Mouse (Mus musculus): Measurements from ENCODE around the gene Ywhaq. TPM values are rescaled to one million over a fixed set of nuclear protein-coding genes. Genes with fewer than 3 reads are reported as not detected.

The Ywhaq gene
- 10 to 100 TPM; 19.9 to 55.3 (median 40.5) TPM for total RNA-seq (2018; cell fraction: chromatin; rRNA removed)
- 100 to 1,000 TPM; 102 to 146 (median 118) TPM for total RNA-seq (2018; cell fraction: cytosol; rRNA removed)
- 10 to 100 TPM; 29.8 to 57.2 (median 41.9) TPM for total RNA-seq (2018; cell fraction: nucleus; rRNA removed)
- polyA plus RNA-seq (2018): 139 to 167 TPM (median 141 TPM) in 3 replicates

GRCm38 (mm10) chr12:21417100-21418070 lies at the start of gene Ywhaq:
Gene Ywhaq (minus strand): TSS chr12:21417637.
- WGBS (ENCODE audit: missing documents): under 1% methylated on average over 68 of the region's 103 CpGs
- Histone ChIP-seq H3K4me3 (ENCODE audit: inconsistent target) (peak within 1 kb of the TSS; percentile 78), H3K79me2 (ENCODE audit: inconsistent target) (peaks cover 43% of the 10 kb centered on the region), H3K27ac (peak within 1 kb of the TSS; percentile 44), H3K36me3 (ENCODE audit: inconsistent target) (no peaks in the 10 kb centered on the region)

DNA sequence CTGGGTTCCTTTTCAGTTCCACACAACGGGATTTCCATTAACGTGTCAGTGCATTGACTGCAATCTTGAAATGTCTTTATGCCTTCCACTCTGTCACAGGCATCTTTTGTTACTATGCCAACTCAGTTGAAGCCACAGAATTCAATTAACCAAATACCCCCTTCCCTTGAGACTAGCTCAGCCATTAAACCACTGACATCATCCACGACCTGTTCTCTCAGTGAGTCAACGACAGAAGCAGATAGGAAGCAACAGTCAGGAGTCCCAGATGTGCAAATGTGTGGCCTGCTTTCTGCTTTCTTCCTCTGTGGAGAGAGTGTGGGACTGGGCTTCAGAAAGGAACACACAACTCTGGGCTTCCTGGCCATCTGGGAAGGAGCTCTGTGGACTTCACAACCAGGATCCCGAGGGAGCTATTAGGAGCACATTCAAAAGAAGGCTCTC lies 46.0 kb upstream of the Ywhaq start:
- H3K79me2 ChIP-seq (ENCODE audit: inconsistent target): no peaks in the 10 kb centered on the region
- no peak overlapping the region for H3K4me3 ChIP-seq (ENCODE audit: inconsistent target)
- H3K36me3 ChIP-seq (ENCODE audit: inconsistent target): no peaks in the 10 kb centered on the region
- 82% methylated on average over 5 of the region's 5 CpGs for WGBS (ENCODE audit: missing documents)
- no peak overlapping the region for H3K27ac ChIP-seq

- 0 out of 2 replicates have a peak overlapping the region, but pooled peaks have one; percentile 22 for H3K27ac ChIP-seq
- no peak overlapping the region for H3K4me3 ChIP-seq (ENCODE audit: inconsistent target)
- no peaks in the 10 kb centered on the region for H3K79me2 ChIP-seq (ENCODE audit: inconsistent target)
- WGBS (ENCODE audit: missing documents): 36% methylated on average over 3 of the region's 3 CpGs
- H3K36me3 ChIP-seq (ENCODE audit: inconsistent target): no peaks in the 10 kb centered on the region
These were observed 45.2 kb upstream of the Ywhaq start for GRCm38 (mm10) chr12:21462658-21463057.

GRCm38 (mm10) chr12:21459681-21460080 lies 42.2 kb upstream of the Ywhaq start:
- H3K79me2 ChIP-seq (ENCODE audit: inconsistent target): no peaks in the 10 kb centered on the region
- no peak overlapping the region for H3K4me3 ChIP-seq (ENCODE audit: inconsistent target)
- WGBS (ENCODE audit: missing documents): 81% methylated on average over 4 of the region's 4 CpGs
- no peak overlapping the region for H3K27ac ChIP-seq
- H3K36me3 ChIP-seq (ENCODE audit: inconsistent target): no peaks in the 10 kb centered on the region

DNA sequence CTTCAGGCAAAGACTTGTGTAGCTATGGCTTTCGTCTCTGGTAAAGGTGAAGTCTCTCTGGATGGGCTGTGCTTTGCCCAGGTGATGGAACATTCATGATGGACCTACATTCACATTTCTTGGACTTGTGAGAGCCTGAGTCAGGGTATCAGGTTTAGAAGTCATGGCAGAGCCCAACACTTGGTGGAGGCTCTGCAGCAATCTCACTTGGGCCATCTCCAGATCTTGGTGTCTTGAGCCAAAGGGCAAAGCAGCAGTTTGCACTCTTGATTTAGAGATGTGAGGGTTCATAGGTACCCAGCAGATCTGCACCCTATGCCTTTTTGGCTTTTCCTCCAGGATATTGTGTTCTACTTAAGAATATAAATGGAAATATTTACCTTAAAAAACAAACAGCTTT lies 38.6 kb upstream of the Ywhaq start:
- H3K79me2 ChIP-seq (ENCODE audit: inconsistent target): no peaks in the 10 kb centered on the region
- no peak overlapping the region for H3K27ac ChIP-seq
- H3K36me3 ChIP-seq (ENCODE audit: inconsistent target): no peaks in the 10 kb centered on the region
- H3K4me3 ChIP-seq (ENCODE audit: inconsistent target): no peak overlapping the region
- WGBS (ENCODE audit: missing documents): 91% methylated on average over 1 of the region's 1 CpGs

DNA sequence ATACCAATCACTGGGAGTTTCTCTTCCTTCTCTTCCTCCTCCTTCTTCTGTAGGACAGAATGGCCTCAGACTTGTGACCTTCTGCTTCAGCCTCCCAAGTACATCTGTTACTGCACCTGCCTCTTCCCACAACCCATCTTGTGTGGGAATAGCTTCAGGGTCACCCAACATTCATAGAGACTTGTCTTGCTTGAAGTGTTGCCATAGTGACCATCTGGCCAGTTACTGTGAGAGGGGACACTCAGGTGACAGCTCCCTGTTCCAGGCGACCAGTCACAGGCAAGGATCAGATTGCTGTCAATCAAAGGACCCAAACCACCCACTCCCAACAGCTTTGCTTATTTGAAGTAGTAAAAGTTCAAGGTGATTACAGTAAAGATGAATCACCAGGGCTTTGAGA lies 34.3 kb upstream of the Ywhaq start:
- 60% methylated on average over 1 of the region's 1 CpGs for WGBS (ENCODE audit: missing documents)
- no peak overlapping the region for H3K4me3 ChIP-seq (ENCODE audit: inconsistent target)
- no peaks in the 10 kb centered on the region for H3K79me2 ChIP-seq (ENCODE audit: inconsistent target)
- H3K36me3 ChIP-seq (ENCODE audit: inconsistent target): no peaks in the 10 kb centered on the region
- no peak overlapping the region for H3K27ac ChIP-seq

- 100% methylated on average over 2 of the region's 2 CpGs for WGBS (ENCODE audit: missing documents)
- H3K4me3 ChIP-seq (ENCODE audit: inconsistent target): no peak overlapping the region
These were observed 33.9 kb upstream of the Ywhaq start for GRCm38 (mm10) chr12:21451351-21451750.

DNA sequence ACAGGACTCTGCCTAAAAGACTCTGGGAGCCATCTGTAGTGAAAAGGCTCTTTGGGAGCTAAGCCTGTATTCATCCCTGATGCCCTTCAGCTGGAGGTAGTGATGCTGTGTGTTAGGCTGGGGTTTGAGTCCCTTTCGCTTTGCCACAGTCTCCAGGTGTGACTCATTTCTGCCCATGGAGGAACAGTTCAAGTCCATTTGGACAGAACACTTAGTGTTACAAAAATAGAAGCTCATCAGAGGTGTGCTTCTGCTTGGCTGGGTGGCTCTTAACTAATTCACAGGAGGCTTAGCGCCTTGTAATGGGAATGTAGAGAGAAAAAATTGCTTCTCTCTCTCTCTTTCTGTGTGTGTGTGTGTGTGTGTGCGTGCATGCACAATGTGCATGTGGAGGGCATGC lies 26.3 kb upstream of the Ywhaq start:
- H3K27ac ChIP-seq: no peak overlapping the region
- whole genome bisulfite sequencing (ENCODE audit: missing documents): 96% methylated on average over 3 of the region's 3 CpGs
- H3K79me2 ChIP-seq (ENCODE audit: inconsistent target): no peaks in the 10 kb centered on the region
- no peaks in the 10 kb centered on the region for H3K36me3 ChIP-seq (ENCODE audit: inconsistent target)
- H3K4me3 ChIP-seq (ENCODE audit: inconsistent target): no peak overlapping the region

More at GRCm38 (mm10) chr12:21451351-21451750, 33.9 kb upstream of the Ywhaq start:
- Histone ChIP-seq H3K27ac (no peak overlapping the region), H3K79me2 (ENCODE audit: inconsistent target) (no peaks in the 10 kb centered on the region), H3K36me3 (ENCODE audit: inconsistent target) (no peaks in the 10 kb centered on the region)

GRCm38 (mm10) chr12:21441870-21442269 lies 24.4 kb upstream of the Ywhaq start:
- Histone ChIP-seq H3K79me2 (ENCODE audit: inconsistent target) (no peaks in the 10 kb centered on the region), H3K4me3 (ENCODE audit: inconsistent target) (no peak overlapping the region), H3K36me3 (ENCODE audit: inconsistent target) (no peaks in the 10 kb centered on the region), H3K27ac (no peak overlapping the region)
- WGBS (ENCODE audit: missing documents): 91% methylated on average over 1 of the region's 1 CpGs

- no peak overlapping the region for H3K27ac ChIP-seq
- no peaks in the 10 kb centered on the region for H3K36me3 ChIP-seq (ENCODE audit: inconsistent target)
- H3K4me3 ChIP-seq (ENCODE audit: inconsistent target): no peak overlapping the region
- H3K79me2 ChIP-seq (ENCODE audit: inconsistent target): no peaks in the 10 kb centered on the region
- 84% methylated on average over 9 of the region's 9 CpGs for WGBS (ENCODE audit: missing documents)
These were observed 22.0 kb upstream of the Ywhaq start for GRCm38 (mm10) chr12:21439428-21439827.

DNA sequence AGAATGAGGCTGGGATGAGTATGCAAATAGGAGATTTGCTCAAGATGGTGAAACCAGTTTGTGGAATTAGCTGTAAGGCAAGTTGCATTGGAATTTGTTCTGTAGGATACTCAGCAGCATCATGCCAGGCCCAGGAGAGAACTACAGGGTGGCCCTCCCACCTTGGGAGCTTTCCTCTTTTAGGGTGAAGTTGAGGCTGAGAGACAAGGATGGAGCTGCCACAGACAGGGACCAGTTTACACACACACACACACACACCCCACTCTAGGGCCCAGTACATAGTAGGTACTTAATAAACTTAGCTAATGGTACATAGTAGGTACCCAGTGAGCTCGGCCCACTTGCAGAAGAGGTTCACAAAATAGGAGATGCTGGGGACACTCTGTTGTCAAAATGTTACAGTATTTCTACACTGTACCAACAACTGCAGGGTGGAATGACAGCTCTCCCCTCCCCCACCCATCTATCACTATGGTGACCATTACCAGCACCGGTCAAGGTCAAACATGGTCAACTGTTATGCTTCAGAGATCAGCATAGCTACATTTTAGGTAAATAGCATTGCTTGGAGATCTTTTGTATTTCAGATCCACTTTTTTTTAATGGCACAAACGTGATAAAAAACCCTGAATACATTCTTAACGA lies 21.4 kb upstream of the Ywhaq start:
- H3K4me3 ChIP-seq (ENCODE audit: inconsistent target): no peak overlapping the region
- 83% methylated on average over 4 of the region's 4 CpGs for WGBS (ENCODE audit: missing documents)
- H3K36me3 ChIP-seq (ENCODE audit: inconsistent target): no peaks in the 10 kb centered on the region
- no peaks in the 10 kb centered on the region for H3K79me2 ChIP-seq (ENCODE audit: inconsistent target)
- H3K27ac ChIP-seq: no peak overlapping the region

DNA sequence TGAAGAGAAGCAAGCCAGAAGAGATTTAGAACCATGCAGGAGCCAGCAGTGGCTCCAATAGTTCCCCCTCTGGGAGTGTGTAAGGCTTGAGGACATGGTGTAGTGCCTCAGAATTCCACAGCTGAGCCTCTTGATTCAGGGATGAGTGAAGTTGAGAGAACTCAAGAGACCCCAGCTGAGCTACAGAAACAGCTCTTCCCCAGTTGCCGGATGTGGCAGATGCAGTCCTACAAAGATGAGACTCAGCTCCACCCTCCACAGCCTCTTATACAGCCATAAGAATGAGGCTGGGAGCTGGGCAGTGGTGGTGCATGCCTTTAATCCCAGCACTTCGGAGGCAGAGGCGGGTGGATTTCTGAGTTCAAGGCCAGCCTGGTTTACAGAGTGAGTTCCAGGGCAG lies 20.9 kb upstream of the Ywhaq start:
- Histone ChIP-seq H3K27ac (no peak overlapping the region), H3K36me3 (ENCODE audit: inconsistent target) (no peaks in the 10 kb centered on the region), H3K4me3 (ENCODE audit: inconsistent target) (no peak overlapping the region), H3K79me2 (ENCODE audit: inconsistent target) (no peaks in the 10 kb centered on the region)
- WGBS (ENCODE audit: missing documents): 81% methylated on average over 3 of the region's 3 CpGs

GRCm38 (mm10) chr12:21431950-21432349 lies 14.5 kb upstream of the Ywhaq start:
- no peak overlapping the region for H3K27ac ChIP-seq
- no peaks in the 10 kb centered on the region for H3K79me2 ChIP-seq (ENCODE audit: inconsistent target)
- no peaks in the 10 kb centered on the region for H3K36me3 ChIP-seq (ENCODE audit: inconsistent target)
- H3K4me3 ChIP-seq (ENCODE audit: inconsistent target): no peak overlapping the region
- WGBS (ENCODE audit: missing documents): 91% methylated on average over 3 of the region's 8 CpGs

- H3K36me3 ChIP-seq (ENCODE audit: inconsistent target): no peaks in the 10 kb centered on the region
- no peak overlapping the region for H3K4me3 ChIP-seq (ENCODE audit: inconsistent target)
- 43% methylated on average over 2 of the region's 2 CpGs for WGBS (ENCODE audit: missing documents)
- no peak overlapping the region for H3K27ac ChIP-seq
- no peaks in the 10 kb centered on the region for H3K79me2 ChIP-seq (ENCODE audit: inconsistent target)
These were observed 13.6 kb upstream of the Ywhaq start for GRCm38 (mm10) chr12:21431039-21431438.

DNA sequence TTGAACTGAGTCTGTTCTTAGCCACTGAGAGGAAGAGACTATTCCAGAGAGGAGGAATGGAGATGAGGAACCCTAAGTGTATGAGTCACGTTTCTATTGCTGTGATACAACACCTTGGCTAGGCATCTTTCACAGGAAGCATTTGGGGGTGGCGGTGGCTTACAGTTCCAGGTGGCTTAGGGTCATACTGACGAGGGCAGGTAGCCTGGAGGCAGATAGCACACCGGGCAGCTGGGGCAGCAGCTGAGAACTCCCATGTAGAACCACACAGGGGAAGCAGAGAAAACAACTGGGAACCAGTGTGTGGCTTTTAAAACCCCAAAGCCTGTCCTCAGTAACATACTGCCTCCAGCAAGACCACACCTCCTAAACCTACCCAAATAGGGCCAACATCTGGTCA lies 12.7 kb upstream of the Ywhaq start:
- no peaks in the 10 kb centered on the region for H3K79me2 ChIP-seq (ENCODE audit: inconsistent target)
- no peaks in the 10 kb centered on the region for H3K36me3 ChIP-seq (ENCODE audit: inconsistent target)
- 47% methylated on average over 4 of the region's 4 CpGs for WGBS (ENCODE audit: missing documents)
- no peak overlapping the region for H3K27ac ChIP-seq
- H3K4me3 ChIP-seq (ENCODE audit: inconsistent target): no peak overlapping the region

All from macrophage (primary cell).